Mouse (Mus musculus): ENCODE measurements at regions not wholly inside any gene's neighbourhood (a gene's known extent, or its start where the extent isn't known, plus 50 kb on each side); places are given as distances from the start of the nearest gene placed in this dataset.

DNA sequence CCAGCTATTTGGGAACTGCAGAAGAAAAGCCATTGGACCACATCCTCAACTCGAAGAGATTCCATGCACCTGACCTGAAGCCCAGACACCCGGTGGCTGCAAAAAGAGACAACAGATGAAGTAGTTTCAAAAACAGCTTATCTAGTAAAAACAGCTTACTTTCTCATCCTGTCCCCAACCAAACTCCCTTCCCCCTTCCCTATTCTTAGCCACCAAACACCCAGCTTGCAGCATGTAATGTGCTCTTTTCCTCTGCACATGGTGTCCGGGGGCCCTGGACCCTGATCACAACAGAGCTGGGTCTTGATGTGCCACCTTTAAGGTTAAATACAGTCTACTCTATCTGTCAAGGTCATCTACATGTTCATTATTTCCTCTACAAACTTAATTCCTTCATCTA, 199.7 kb upstream of the Zc3h12c start:
- no peak for DNase-seq (ENCODE audit: extremely low spot score, low spot score)
- Histone ChIP-seq H3K4me1 (peaks cover 18% of the 10 kb centered on the region), H3K27me3 (ENCODE audit: poor library complexity, severe bottlenecking) (no peaks in the 10 kb centered on the region), H3K27ac (no peak overlapping the region), H3K9me3 (no peaks in the 10 kb centered on the region), H3K36me3 (replicated peaks) (no peaks in the 10 kb centered on the region), H3K4me3 (no peak overlapping the region)
- WGBS: 89% methylated on average over 3 of the region's 3 CpGs

DNA sequence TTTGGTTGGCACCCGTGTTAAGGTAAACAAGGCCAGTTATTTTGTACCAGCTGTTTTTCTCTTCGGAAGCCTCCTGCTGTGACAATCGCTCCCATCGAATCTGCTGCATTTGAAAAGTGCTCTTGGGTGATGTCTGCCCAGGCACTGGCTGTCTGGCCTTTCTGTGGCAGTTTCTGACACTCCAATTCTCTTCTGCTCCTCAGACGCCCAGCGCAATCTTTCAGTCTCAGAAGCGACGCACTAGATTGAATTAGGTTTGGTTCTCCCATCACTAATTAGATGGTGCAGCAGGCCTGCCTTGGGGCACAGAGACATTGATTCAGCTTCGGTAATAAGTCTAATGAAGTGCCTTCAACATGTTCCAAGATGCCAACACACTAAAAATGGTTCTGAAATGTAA, 197.7 kb upstream of the Zc3h12c start:
- WGBS: 58% methylated on average over 9 of the region's 9 CpGs
- no peaks in the 10 kb centered on the region for H3K9me3 ChIP-seq
- H3K27ac ChIP-seq: no peak overlapping the region
- no peak for DNase-seq (ENCODE audit: extremely low spot score, low spot score)
- peaks cover 18% of the 10 kb centered on the region for H3K4me1 ChIP-seq
- H3K4me3 ChIP-seq: no peak overlapping the region
- H3K36me3 ChIP-seq (replicated peaks): no peaks in the 10 kb centered on the region
- H3K27me3 ChIP-seq (ENCODE audit: poor library complexity, severe bottlenecking): no peaks in the 10 kb centered on the region

DNA sequence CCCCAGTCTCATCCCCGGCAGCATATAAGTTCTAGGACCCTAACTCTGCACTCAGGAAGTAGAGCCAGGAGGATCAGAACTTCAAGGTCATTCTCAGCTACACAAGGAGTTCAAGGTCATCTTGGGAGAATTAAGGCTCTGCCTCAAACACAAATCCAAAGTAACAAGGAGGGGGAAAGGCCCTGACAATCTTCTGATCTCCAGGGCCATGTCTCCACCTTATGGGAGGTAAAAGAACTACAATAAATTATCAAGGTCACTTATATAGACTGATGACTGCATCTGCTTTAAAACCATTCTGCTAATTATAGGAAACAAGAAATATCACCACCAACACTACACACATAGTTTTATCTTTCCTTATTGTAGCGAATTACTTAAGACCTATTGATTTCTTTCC, 193.2 kb upstream of the Zc3h12c start:
- 89% methylated on average over 2 of the region's 2 CpGs for WGBS
- no peaks in the 10 kb centered on the region for H3K9me3 ChIP-seq
- H3K4me3 ChIP-seq: no peak overlapping the region
- H3K27ac ChIP-seq: no peak overlapping the region
- no peaks in the 10 kb centered on the region for H3K36me3 ChIP-seq (replicated peaks)
- H3K27me3 ChIP-seq (ENCODE audit: poor library complexity, severe bottlenecking): no peaks in the 10 kb centered on the region
- DNase-seq (ENCODE audit: extremely low spot score, low spot score): no peak
- peaks cover 3% of the 10 kb centered on the region; the same call in 1 of the 2 replicates for H3K4me1 ChIP-seq

DNA sequence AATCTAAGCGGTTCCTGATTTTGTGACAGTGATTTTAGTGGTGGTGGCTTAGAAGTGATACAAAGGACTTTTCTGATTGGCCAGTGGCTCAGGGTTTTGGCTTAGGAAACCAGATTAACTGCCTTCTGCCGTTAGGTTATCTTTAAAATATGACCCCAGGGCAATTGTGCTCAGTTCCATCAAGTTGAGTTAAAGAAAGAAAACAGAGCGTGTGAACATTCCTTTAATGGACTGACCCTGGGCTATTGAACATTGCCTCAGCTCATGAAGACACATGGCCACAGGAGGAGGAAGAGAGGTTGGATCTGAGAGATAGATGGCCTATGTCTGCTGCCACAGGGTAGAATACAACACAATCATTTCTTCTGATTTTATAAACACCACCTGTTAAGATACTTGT, 191.0 kb upstream of the Zc3h12c start:
- Histone ChIP-seq H3K4me1 (no peaks in the 10 kb centered on the region), H3K27me3 (ENCODE audit: poor library complexity, severe bottlenecking) (no peaks in the 10 kb centered on the region), H3K9me3 (no peaks in the 10 kb centered on the region), H3K4me3 (no peak overlapping the region), H3K36me3 (replicated peaks) (no peaks in the 10 kb centered on the region), H3K27ac (no peak overlapping the region)
- 69% methylated on average over 3 of the region's 3 CpGs for whole genome bisulfite sequencing
- DNase-seq (ENCODE audit: extremely low spot score, low spot score): no peak

DNA sequence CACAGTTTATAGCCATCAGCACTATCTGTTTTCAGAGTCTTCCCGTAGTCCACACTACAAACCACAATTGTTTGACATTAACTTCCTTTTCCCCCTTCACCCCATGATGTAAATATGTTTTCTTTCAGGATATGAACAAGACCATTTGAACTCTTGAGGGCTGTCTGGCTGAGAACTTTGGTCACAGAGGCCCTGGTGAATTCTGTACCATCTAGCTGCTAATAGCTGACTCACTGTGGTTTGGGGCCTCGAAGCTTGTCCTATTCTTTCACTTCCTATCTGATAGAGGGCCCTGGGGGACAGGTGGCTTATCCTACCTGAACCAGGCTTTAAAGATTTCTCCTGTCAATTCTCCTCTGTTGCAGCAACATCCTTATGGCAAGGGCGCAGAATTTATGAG, 188.2 kb upstream of the Zc3h12c start:
- Histone ChIP-seq H3K27ac (no peak overlapping the region), H3K36me3 (replicated peaks) (no peaks in the 10 kb centered on the region), H3K4me3 (no peak overlapping the region), H3K9me3 (no peaks in the 10 kb centered on the region), H3K4me1 (no peaks in the 10 kb centered on the region), H3K27me3 (ENCODE audit: poor library complexity, severe bottlenecking) (no peaks in the 10 kb centered on the region)
- WGBS: 93% methylated on average over 3 of the region's 3 CpGs
- DNase-seq (ENCODE audit: extremely low spot score, low spot score): no peak

DNA sequence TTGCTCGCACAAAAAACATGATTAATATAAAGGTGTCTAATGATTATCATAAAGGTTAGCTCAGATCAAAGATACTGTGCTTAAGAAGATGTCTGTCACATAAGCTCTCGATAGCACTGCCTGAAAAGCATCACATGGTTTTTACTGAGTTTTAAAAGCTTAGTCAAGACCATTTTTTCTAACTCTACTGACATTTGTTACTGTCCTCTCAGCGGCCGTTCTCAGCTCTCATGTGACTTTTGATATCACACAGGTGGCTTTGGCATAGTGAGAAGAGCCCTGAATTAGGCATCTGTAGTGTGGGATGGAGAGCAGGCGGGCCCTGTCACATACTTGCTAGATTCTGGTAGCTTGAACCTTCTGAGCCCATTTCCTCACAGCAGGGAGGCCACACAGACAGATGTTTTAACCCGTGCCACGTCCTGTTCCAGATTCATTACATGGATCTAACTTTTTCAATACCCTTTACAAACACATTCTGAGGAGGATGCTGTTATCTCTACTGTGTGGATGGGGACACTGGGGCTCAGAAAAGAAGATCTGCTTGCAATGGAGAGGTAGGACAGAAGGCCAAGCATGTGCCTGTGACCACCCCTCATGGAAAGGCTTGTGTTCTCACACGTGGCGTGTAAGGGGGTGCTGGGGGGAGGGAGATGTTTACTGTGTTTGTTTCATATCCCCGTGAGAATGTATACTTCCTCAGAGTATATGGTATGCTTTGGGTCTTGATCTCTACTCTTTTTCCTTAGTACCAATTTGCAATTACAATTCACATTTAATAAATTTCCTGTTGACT, 187.0 kb upstream of the Zc3h12c start:
- no peak overlapping the region for H3K27ac ChIP-seq
- H3K4me3 ChIP-seq: no peak overlapping the region
- no peaks in the 10 kb centered on the region for H3K4me1 ChIP-seq
- no peaks in the 10 kb centered on the region for H3K27me3 ChIP-seq (ENCODE audit: poor library complexity, severe bottlenecking)
- no peaks in the 10 kb centered on the region for H3K36me3 ChIP-seq (replicated peaks)
- H3K9me3 ChIP-seq: no peaks in the 10 kb centered on the region
- 81% methylated on average over 10 of the region's 10 CpGs for WGBS
- no peak for DNase-seq (ENCODE audit: extremely low spot score, low spot score)

DNA sequence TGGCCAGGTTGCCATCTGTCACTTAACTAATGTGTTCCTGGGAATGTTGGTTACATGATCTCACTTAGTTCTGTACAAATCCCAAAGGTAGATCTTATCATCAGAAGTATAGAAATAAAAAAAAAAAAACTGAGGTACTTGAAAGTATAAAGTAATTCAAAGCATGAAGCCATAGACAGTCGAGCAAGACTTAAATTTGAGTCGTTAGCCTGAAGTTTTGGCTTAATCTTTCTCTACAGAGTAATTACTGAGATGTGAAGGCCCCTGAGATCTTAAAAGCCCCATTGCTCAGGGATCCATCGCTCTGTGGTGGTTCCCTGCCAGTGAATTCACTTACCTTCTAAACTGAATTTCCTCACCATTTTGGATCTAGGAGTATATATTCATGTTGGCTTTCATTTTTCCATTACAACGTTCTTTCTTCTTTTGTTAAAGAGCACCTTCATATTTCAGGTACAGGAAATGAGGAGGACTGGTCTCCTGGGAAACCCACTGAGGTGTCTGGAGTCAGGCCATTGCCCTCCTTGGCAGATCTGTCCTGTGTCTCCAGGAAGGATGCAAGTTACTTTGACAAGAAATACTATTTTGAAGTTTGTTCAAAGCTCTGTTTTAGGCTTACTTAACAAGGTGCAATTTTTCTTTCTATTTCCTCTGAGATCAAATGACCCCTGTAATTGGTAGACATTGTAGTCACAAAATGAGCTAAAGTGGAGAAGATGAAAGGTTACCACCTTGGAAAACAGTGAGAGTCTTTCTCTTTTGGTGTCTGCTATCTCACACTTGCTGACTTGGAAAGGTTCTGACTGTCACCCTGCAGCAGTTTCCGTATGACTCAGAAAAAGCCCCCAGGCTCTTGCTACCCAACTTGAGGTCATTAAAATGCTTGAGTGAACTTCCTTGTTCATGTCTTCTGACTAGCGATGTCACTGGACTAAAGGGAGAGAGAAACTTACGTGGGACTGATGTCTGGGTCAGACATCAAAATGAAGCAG, 180.5 kb upstream of the Zc3h12c start:
- Histone ChIP-seq H3K4me3 (no peak overlapping the region), H3K27me3 (ENCODE audit: poor library complexity, severe bottlenecking) (no peaks in the 10 kb centered on the region), H3K9me3 (no peaks in the 10 kb centered on the region), H3K4me1 (no peaks in the 10 kb centered on the region), H3K27ac (no peak overlapping the region), H3K36me3 (replicated peaks) (no peaks in the 10 kb centered on the region)
- DNase-seq (ENCODE audit: extremely low spot score, low spot score): no peak
- 78% methylated on average over 7 of the region's 7 CpGs for WGBS

GRCm38 (mm10) chr9:52344177-52344877, 176.0 kb upstream of the Zc3h12c start:
- WGBS: 94% methylated on average over 2 of the region's 2 CpGs
- no peaks in the 10 kb centered on the region for H3K27me3 ChIP-seq (ENCODE audit: poor library complexity, severe bottlenecking)

GRCm38 (mm10) chr9:52341029-52341428, 172.7 kb upstream of the Zc3h12c start:
- no peak overlapping the region for H3K27ac ChIP-seq
- H3K9me3 ChIP-seq: no peaks in the 10 kb centered on the region
- H3K4me1 ChIP-seq: no peaks in the 10 kb centered on the region
- no peak for DNase-seq (ENCODE audit: extremely low spot score, low spot score)
- whole genome bisulfite sequencing: 84% methylated on average over 2 of the region's 2 CpGs
- H3K4me3 ChIP-seq: no peak overlapping the region
- no peaks in the 10 kb centered on the region for H3K27me3 ChIP-seq (ENCODE audit: poor library complexity, severe bottlenecking)
- H3K36me3 ChIP-seq (replicated peaks): no peaks in the 10 kb centered on the region

More at GRCm38 (mm10) chr9:52344177-52344877, 176.0 kb upstream of the Zc3h12c start:
- no peak for DNase-seq (ENCODE audit: extremely low spot score, low spot score)
- Histone ChIP-seq H3K4me1 (no peaks in the 10 kb centered on the region), H3K27ac (no peak overlapping the region), H3K4me3 (no peak overlapping the region), H3K9me3 (no peaks in the 10 kb centered on the region), H3K36me3 (replicated peaks) (no peaks in the 10 kb centered on the region)

DNA sequence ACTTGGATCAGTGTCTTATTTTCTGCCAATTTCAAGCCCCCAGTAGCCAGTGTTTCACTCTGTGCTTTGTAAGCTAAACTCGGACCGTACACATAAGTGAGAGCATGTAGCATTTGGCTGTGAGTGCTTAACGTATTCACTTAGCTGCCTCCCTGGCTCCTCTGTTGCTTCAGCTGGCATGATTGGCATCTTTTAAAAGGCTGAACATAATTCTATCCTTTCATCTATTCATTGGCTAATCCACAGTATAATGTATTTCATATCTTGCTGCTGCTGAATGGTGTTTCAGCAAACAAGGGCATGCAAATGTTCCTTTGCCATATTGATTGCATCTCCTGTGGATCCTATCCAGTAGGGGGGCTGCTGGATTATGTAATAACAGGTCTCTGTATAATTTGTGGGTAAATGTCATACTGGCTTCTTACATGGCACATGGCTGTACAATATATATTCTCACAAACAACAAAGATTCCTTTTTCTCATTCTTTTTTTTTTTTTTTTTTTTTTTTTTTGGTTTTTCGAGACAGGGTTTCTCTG, 169.5 kb upstream of the Zc3h12c start:
- Histone ChIP-seq H3K36me3 (replicated peaks) (no peaks in the 10 kb centered on the region), H3K27ac (no peak overlapping the region), H3K27me3 (ENCODE audit: poor library complexity, severe bottlenecking) (no peaks in the 10 kb centered on the region), H3K4me1 (no peaks in the 10 kb centered on the region), H3K4me3 (no peak overlapping the region), H3K9me3 (no peaks in the 10 kb centered on the region)
- WGBS: 79% methylated on average over 4 of the region's 4 CpGs
- DNase-seq (ENCODE audit: extremely low spot score, low spot score): no peak

- Histone ChIP-seq H3K4me1 (no peaks in the 10 kb centered on the region), H3K27me3 (ENCODE audit: poor library complexity, severe bottlenecking) (no peaks in the 10 kb centered on the region), H3K36me3 (replicated peaks) (no peaks in the 10 kb centered on the region), H3K4me3 (no peak overlapping the region), H3K9me3 (no peaks in the 10 kb centered on the region), H3K27ac (no peak overlapping the region)
- DNase-seq (ENCODE audit: extremely low spot score, low spot score): no peak
- 90% methylated on average over 3 of the region's 3 CpGs for WGBS
Measured at GRCm38 (mm10) chr9:52334767-52335166, 166.4 kb upstream of the Zc3h12c start.

- no peak overlapping the region for H3K27ac ChIP-seq
- H3K9me3 ChIP-seq: no peaks in the 10 kb centered on the region
- H3K4me1 ChIP-seq: no peaks in the 10 kb centered on the region
- H3K4me3 ChIP-seq: no peak overlapping the region
- no peak for DNase-seq (ENCODE audit: extremely low spot score, low spot score)
- WGBS: 70% methylated on average over 2 of the region's 2 CpGs
- no peaks in the 10 kb centered on the region for H3K36me3 ChIP-seq (replicated peaks)
- no peaks in the 10 kb centered on the region for H3K27me3 ChIP-seq (ENCODE audit: poor library complexity, severe bottlenecking)
Measured at GRCm38 (mm10) chr9:52333884-52334283, 165.5 kb upstream of the Zc3h12c start.

Data from forebrain, embryonic 10.5 days (tissue).